Mouse (Mus musculus) embryonic stem cell, embryonic (primary cell): ENCODE data around the gene Rnf123.

Experiments used
- CTCF ChIA-PET, 4 experiments: fragments of 300-600 bp in 2 of 4; fragments of 350-600 bp in 2 of 4; sonication (Branson Sonifier 250); formaldehyde crosslinking; loops; one replicate each; lab custom pipeline; 2022; ENCODE audit warnings: inconsistent platforms in 2 of 4; lab: Charles Lee
- POLR2A ChIA-PET, 4 experiments: fragments of 300-600 bp in 2 of 4; fragments of 350-600 bp in 2 of 4; sonication (Branson Sonifier 250); formaldehyde crosslinking; loops; one replicate each; lab custom pipeline; 2022; ENCODE audit warnings: antibody characterized with exemption in 4 of 4, inconsistent platforms in 1 of 4; lab: Charles Lee

The Rnf123 gene

DNA sequence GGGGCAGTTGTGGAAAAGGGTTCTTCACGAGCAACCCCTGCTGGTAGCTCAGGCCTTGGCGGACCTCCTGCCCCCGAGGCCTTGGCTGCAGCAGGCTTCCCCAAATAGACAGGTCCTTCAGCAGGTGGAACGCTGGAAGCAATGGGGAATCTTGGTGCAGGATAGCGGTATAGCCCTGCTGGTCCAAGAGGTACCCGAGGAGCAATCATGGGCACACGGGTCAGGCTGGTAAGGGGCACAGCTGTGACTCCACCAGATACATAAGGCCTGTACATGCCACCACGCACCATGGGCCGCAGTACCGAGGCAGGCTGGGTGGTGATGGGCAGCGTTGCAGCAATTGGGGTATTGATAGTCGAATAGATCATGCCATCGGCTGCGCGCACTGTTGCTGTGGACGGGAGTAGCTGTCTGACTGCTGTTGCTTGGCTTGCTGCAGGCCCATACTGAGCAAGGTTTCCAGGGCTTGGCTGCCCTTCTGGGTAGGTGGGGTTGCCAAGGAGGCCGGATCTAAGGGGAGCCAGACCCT, 28.5 kb upstream of the Rnf123 start:
- ChIA-PET POLR2A (interaction anchor here in 2 of 4 experiments (0.6 to 1.7 kb wide), 13 partner anchors 13 to 179 kb away, joined by 3 to 9 read pairs (median 3); partner anchors contain the start of genes Apeh (in 2 of the 2), Dag1 (in 1 of the 2) and Nicn1 (in 1 of the 2)), CTCF (interaction anchor here in 3 of 4 experiments (0.6 to 2.8 kb wide), 7 partner anchors 17 to 668 kb away, joined by 3 to 14 read pairs (median 3); partner anchors contain the start of gene Apeh (in 1 of the 3))

DNA sequence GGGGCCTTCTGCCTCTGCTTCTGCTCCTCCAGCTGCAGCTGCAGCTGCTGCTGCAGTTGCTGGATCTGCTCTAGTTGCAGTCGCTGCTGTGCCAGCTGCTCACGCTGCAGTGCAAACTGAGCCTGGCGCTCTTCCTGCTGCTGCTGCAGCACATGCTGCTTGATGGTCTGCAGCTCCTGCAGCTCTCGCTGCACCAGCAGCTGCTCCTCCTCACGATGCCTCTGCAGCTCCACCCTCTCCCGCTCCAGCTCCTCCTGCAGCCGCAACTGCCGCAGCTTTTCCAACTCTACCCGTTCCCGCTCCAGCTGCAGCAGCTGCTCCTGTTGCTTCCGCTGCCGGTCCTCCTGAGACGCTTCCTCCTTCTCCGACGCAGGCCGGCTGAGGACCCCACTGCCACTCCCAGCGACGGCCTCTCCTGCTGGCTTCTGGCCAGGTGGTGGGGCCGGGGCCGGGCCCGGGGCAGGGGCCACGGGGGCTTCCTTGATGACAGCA, 28.0 kb upstream of the Rnf123 start:
- CTCF ChIA-PET = interaction anchor here in 3 of 4 experiments (0.8 to 2.8 kb wide), 5 partner anchors 17 to 173 kb away, joined by 3 to 14 read pairs (median 3); partner anchors contain the start of gene Apeh (in 1 of the 3)
- POLR2A ChIA-PET = interaction anchor here in 2 of 4 experiments (0.6 to 1.7 kb wide), 11 partner anchors 13 to 179 kb away, joined by 3 to 6 read pairs (median 3); partner anchors contain the start of genes Apeh (in 1 of the 2), Dag1 (in 1 of the 2) and Nicn1 (in 1 of the 2)

DNA sequence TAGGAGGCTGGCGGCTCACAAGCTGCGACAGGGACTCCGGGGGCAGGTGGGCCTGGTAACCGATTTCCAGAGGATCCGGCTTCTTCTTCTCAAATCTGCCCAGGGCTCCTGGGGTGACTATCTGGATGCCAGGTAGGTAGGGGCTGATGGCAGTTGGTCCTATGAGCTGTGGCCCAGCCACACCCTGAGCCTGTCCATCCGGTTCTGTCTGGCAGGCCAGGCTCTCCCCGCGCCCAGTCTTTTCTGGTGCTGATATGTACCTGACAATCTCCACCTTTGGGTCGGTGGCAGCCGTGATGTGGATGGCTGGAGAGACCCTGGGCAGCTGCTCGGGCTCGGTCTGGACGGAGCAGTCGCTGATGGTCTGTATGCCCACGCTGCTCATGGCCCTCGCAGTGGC, 27.0 kb upstream of the Rnf123 start:
- ChIA-PET CTCF (interaction anchor here in 1 of 4 experiments (0.6 to 2.8 kb wide), 2 partner anchors 16 to 222 kb away, joined by 5 to 14 read pairs; partner anchors contain the start of genes Apeh and Mon1a), POLR2A (interaction anchor here in 2 of 4 experiments (0.5 to 1.6 kb wide), 3 partner anchors 15 to 62 kb away, joined by 3 to 6 read pairs (median 4); no protein-coding TSS in a partner anchor)

DNA sequence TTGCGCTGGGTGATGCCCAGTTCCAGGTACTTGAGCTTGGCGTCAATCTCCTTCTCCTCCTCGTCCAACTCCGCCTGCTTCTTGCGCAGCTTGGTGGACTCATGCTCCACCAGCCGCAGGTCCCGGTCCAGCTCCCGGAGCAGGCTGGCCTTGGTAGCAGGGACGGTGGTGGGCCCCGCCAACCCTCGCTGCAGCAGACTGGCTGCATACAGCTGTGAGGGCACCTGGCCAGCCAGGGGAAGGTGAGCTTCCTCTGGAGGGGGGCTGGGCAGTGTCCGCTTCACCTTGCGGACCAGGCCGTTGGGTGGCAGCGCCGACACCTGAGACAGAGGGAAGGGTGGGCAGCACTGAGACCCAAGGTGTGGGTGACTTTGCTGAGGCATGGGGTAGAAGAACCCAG, 24.7 kb upstream of the Rnf123 start:
- ChIA-PET POLR2A (interaction anchor here in 3 of 4 experiments (0.6 to 4.7 kb wide), 8 partner anchors 12 to 180 kb away, joined by 3 to 34 read pairs (median 3); partner anchors contain the start of gene Apeh (in 2 of the 3)), CTCF (interaction anchor here in 3 of 4 experiments (0.6 to 1.7 kb wide), 5 partner anchors 13 to 197 kb away, joined by 3 to 9 read pairs (median 3); partner anchors contain the start of gene Apeh (in 1 of the 3))

- POLR2A ChIA-PET = interaction anchor here in 3 of 4 experiments (0.5 to 4.7 kb wide), 6 partner anchors 9 to 173 kb away, joined by 3 to 34 read pairs (median 6); partner anchors contain the start of gene Apeh (in 2 of the 3)
Observed at GRCm38 (mm10) chr9:108106090-108106489, 22.9 kb upstream of the Rnf123 start.

DNA sequence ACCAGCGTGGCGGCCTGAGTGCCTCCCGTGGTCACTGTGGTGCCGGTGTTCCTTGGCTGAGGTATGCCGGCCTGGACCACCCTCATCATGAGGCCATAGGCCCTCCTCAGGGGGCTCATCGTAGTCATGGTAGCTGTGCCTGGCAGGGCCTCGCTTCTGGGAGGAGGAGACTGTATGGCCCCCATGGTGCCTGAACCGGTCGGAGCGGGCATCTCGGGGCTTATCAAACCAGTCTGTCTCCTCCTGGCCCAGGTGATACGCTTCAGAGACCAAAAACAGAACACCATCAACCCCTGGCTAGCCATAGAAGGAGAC, 22.4 kb upstream of the Rnf123 start:
- ChIA-PET POLR2A (interaction anchor here in 3 of 4 experiments (0.5 to 4.7 kb wide), 7 partner anchors 9 to 204 kb away, joined by 3 to 34 read pairs (median 5); partner anchors contain the start of gene Apeh (in 2 of the 3)), CTCF (interaction anchor here (0.5 to 2.2 kb wide), 4 partner anchors 11 to 168 kb away, joined by 3 to 18 read pairs (median 9); partner anchors contain the start of gene Apeh (in 1 of the 4))

More at GRCm38 (mm10) chr9:108106090-108106489, 22.9 kb upstream of the Rnf123 start:
- CTCF ChIA-PET = interaction anchor here in 3 of 4 experiments (0.6 to 2.2 kb wide), 3 partner anchors 11 to 168 kb away, joined by 8 to 18 read pairs (median 13); partner anchors contain the start of gene Apeh (in 2 of the 3)

GRCm38 (mm10) chr9:108104766-108105548, 21.8 kb upstream of the Rnf123 start:
- ChIA-PET CTCF (interaction anchor here (0.5 to 2.2 kb wide), 6 partner anchors 10 to 200 kb away, joined by 3 to 18 read pairs (median 3); partner anchors contain the start of genes Amigo3 (in 1 of the 4) and Apeh (in 1 of the 4)), POLR2A (interaction anchor here in 3 of 4 experiments (0.5 to 4.7 kb wide), 8 partner anchors 9 to 204 kb away, joined by 3 to 34 read pairs (median 4); partner anchors contain the start of genes Apeh (in 2 of the 3) and Mst1r (in 1 of the 3))

DNA sequence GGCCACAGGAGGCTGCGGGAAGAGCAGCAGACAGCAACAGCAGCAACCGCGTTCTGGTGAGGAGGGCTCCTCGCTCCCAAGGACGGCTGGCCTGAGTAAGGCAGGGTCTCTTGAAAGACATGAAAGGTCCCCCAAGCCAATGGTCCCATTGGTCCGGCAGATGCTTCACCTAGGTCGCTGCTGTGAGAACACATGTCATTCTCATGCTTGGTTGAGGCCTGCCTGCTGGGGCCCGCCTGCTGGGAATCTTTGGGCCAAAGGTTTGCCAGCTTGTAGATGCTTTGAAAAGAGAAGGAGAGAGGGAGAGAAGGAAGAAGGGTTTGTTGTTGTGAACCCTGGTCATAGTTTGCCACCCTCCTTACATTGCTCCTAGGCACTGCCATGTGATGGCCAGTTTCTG, 16.5 kb upstream of the Rnf123 start:
- POLR2A ChIA-PET = no interaction called here
- CTCF ChIA-PET = interaction anchor here in 1 of 4 experiments (0.7 kb wide), 1 partner anchor 147 kb away, joined by 3 read pairs; no protein-coding TSS in a partner anchor

GRCm38 (mm10) chr9:108095949-108096712, 13.0 kb upstream of the Rnf123 start:
- ChIA-PET POLR2A (interaction anchor here (0.6 to 3.1 kb wide), 47 partner anchors 8 to 1021 kb away, joined by 3 to 34 read pairs (median 6); partner anchors contain the start of genes Amigo3 (in 2 of the 4), Dag1 (in 2 of the 4), Mst1 (in 2 of the 4) and 1700102P08Rik (in 1 of the 4)), CTCF (interaction anchor here (0.6 to 3.5 kb wide), 51 partner anchors 9 to 1348 kb away, joined by 3 to 52 read pairs (median 7); partner anchors contain the start of genes Mst1 (in 2 of the 4), Amigo3 (in 1 of the 4), Bsn (in 1 of the 4) and Sema3f (in 1 of the 4))

GRCm38 (mm10) chr9:108095518-108095917, 12.4 kb upstream of the Rnf123 start:
- ChIA-PET CTCF (interaction anchor here (0.5 to 3.5 kb wide), 64 partner anchors 10 to 1348 kb away, joined by 3 to 52 read pairs (median 7); partner anchors contain the start of genes Mst1 (in 2 of the 4), Amigo3 (in 1 of the 4), Bsn (in 1 of the 4) and Dag1 (in 1 of the 4)), POLR2A (interaction anchor here (0.6 to 3.1 kb wide), 71 partner anchors 8 to 1021 kb away, joined by 3 to 34 read pairs (median 5); partner anchors contain the start of genes Amigo3 (in 2 of the 4), Dag1 (in 2 of the 4), Mst1 (in 2 of the 4) and 1700102P08Rik (in 1 of the 4))

GRCm38 (mm10) chr9:108094998-108095411, 11.9 kb upstream of the Rnf123 start:
- CTCF ChIA-PET = interaction anchor here (0.5 to 3.5 kb wide), 66 partner anchors 10 to 504 kb away, joined by 3 to 52 read pairs (median 6); partner anchors contain the start of genes Amigo3 (in 2 of the 4), Mst1 (in 2 of the 4), Bsn (in 1 of the 4) and Cdhr4 (in 1 of the 4)
- POLR2A ChIA-PET = interaction anchor here (0.6 to 3.1 kb wide), 82 partner anchors 8 to 508 kb away, joined by 3 to 34 read pairs (median 5); partner anchors contain the start of genes Amigo3 (in 3 of the 4), Dag1 (in 2 of the 4), Gpx1 (in 2 of the 4) and Mst1 (in 2 of the 4)

DNA sequence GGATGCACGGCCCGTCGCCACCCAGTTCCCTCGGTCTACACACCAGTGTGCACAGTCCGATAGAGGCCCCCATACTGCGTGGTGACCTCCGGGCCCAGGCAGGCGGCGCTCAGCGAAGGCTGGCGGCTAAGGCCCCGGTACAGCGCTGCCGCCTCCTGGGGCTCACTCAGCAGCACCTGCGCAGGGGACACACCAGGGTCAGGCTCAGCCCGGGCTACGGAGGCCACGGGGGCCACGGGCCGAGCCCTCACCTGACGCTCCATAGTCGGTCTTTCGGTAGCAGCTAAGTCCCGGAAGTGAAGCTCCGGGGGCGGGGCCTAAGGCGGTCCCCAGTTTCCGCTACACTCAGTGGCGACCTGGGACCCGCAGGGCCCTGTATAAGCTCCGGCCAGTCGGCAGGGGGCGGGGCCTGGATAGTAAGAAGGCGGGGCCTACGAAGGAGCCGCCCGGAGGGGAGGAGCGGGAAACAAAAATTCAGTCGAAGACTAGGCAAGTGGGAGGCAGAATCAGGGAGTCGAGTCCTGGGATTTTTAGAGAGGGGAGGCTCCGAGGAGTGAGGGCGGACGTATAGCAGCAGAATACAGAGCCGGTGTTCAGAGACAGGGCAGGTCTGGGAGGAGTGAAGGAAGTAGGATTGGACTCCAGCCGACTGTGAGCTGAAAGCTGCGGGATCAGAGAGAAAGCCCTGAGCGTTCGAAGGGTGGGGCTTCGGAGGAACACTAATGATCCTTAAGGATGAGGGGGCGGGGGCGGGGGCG, 11.2 kb upstream of the Rnf123 start, which contains the start of gene Apeh:
Gene Apeh, minus strand, starts transcription at position 423 of the 758 bp plus-strand sequence.
- POLR2A ChIA-PET = interaction anchor here (0.5 to 3.1 kb wide), 88 partner anchors 9 to 760 kb away, joined by 3 to 34 read pairs (median 4); partner anchors contain the start of genes Amigo3 (in 3 of the 4), Dag1 (in 2 of the 4), Inka1 (in 2 of the 4) and Mst1 (in 2 of the 4)
- CTCF ChIA-PET = interaction anchor here (0.6 to 3.5 kb wide), 51 partner anchors 11 to 468 kb away, joined by 3 to 52 read pairs (median 7); partner anchors contain the start of genes Amigo3 (in 2 of the 4), Mst1 (in 2 of the 4), Cdhr4 (in 1 of the 4) and Dag1 (in 1 of the 4)

GRCm38 (mm10) chr9:108093586-108093985, 10.4 kb upstream of the Rnf123 start:
- CTCF ChIA-PET = interaction anchor here in 2 of 4 experiments (1.0 to 3.5 kb wide), 13 partner anchors 12 to 359 kb away, joined by 3 to 52 read pairs (median 18); partner anchors contain the start of genes Amigo3 (in 1 of the 2) and Mst1r (in 1 of the 2)
- POLR2A ChIA-PET = interaction anchor here in 3 of 4 experiments (0.8 to 3.1 kb wide), 21 partner anchors 9 to 731 kb away, joined by 3 to 34 read pairs (median 6); partner anchors contain the start of genes Dag1 (in 1 of the 3), Ip6k1 (in 1 of the 3), Mst1 (in 1 of the 3) and Rbm6 (in 1 of the 3)

GRCm38 (mm10) chr9:108090611-108091120, 7.5 kb upstream of the Rnf123 start:
- POLR2A ChIA-PET = interaction anchor here in 2 of 4 experiments (0.6 to 1.9 kb wide), 5 partner anchors 9 to 218 kb away, joined by 3 to 5 read pairs (median 4); no protein-coding TSS in a partner anchor
- CTCF ChIA-PET = interaction anchor here in 2 of 4 experiments (0.6 to 1.2 kb wide), 3 partner anchors 111 to 325 kb away, joined by 3 to 6 read pairs (median 3); no protein-coding TSS in a partner anchor
